Comparison of ENCODE assay signal across 9 mouse cellular contexts in the genomic region with DNA sequence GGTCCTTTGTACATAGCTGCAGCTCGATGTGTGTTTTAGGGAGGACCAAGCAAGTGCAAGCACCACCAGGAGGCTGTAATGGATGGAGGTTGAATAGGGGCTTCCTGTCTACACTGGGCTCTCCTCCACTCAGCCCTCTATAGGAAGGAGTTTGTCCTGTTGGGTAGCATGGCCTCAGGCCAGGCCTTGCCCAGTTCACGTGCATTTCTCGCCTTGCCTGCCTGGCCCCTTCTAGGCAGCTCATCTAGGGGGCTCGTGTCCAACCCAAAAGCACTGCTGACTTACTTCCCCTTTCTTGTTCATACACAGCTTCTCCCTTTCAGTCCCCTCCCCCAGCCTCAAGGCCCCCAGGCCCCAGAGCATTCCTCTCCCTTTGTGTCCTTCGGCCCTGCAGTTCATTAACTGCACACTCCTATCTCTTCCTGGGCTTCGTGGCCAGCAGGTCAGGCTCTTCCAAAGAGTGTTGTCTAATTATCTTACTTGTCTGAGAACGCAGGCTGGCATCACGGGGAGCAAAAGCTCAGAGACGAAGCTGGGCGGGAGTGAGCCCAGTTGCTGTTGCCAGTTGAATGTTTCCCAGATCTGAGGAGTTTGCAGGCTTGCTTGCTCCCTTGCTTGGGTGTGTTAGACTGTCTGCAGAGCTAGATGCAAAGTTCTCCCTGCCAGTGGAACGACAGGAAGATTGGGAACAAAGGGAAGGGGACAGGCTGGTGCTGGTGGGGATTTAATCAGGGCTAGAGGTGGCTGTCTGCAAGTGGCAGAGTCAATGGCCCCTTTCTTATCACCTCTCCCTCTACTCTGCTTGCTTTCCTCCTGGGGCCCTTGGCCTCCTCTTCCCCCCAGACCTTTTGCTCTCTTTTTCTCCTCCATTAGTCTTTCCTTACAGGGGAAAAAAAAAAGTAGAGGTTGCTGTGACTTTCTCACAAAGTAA.
DNase-seq lines count a peak whose midpoint lies in the region; ATAC-seq and TF ChIP-seq lines count a peak whose summit lies in the region.
"Had no signal": no experiment of that assay in that cellular context is flagged by ENCODE, and none has a peak within 500 bp of the region (broad histone marks: within the 10 kb centered on the region; RNA-seq: fewer than 3 reads in every experiment).

No protein-coding gene starts in this region.

- TF ChIP-seq POLR2A in kidney, adult 2 months (IDR thresholded peaks at IDR 0.05; ENCODE audit: low read depth, low read length): no peak

- no peaks in the 10 kb centered on the region for H3K27me3 ChIP-seq in kidney, adult 2 months (replicated peaks; ENCODE audit: control insufficient read depth, insufficient read depth, low read length)
- H3K27me3 ChIP-seq in neural tube, embryonic 13.5 days: no peaks in the 10 kb centered on the region
- H3K27me3 ChIP-seq: embryonic facial prominence, embryonic 15.5 days had no signal

- no peak overlapping the region for H3K27ac ChIP-seq in kidney, adult 2 months (ENCODE audit: insufficient read depth, low read depth, low read length)
- H3K27ac ChIP-seq in neural tube, embryonic 13.5 days (replicated peaks): 0 out of 2 replicates have a peak overlapping the region, but pooled peaks have one; percentile 23
- H3K27ac ChIP-seq: embryonic facial prominence, embryonic 15.5 days had no signal

- no peak overlapping the region for H3K4me3 ChIP-seq in kidney, adult 2 months (ENCODE audit: insufficient read depth, low read depth, low read length)
- H3K4me3 ChIP-seq in neural tube, embryonic 13.5 days: no peak overlapping the region
- H3K4me3 ChIP-seq: embryonic facial prominence, embryonic 15.5 days had no signal

- peak; percentile 25 for DNase-seq in kidney, postnatal 14 days
- DNase-seq in kidney, adult 2 months: no peak
- no peak for DNase-seq in cerebellum, adult 18-20 months
- no peak for DNase-seq in left cerebral cortex, adult 8-10 months (ENCODE audit: low spot score in 2 of 2)
- DNase-seq in kidney, adult 11 months: no peak

- H3K36me3 ChIP-seq in kidney, adult 2 months (ENCODE audit: control insufficient read depth, insufficient read depth, low read length): no peaks in the 10 kb centered on the region
- peaks cover 28% of the 10 kb centered on the region for H3K36me3 ChIP-seq in neural tube, embryonic 13.5 days

- WGBS in kidney, adult 2 months: 57% methylated on average over 11 of the region's 11 CpGs
- WGBS in neural tube, embryonic 13.5 days: 28% methylated on average over 11 of the region's 11 CpGs

- TF ChIP-seq CTCF in kidney, adult 2 months (conservative IDR thresholded peaks at IDR 0.05; ENCODE audit: insufficient read depth, insufficient read length, low read depth, low read length): no peak

- no peak overlapping the region for H3K4me2 ChIP-seq in neural tube, embryonic 13.5 days
- H3K4me2 ChIP-seq: embryonic facial prominence, embryonic 15.5 days had no signal

- no peaks in the 10 kb centered on the region for H3K4me1 ChIP-seq in kidney, adult 2 months (ENCODE audit: control insufficient read depth, insufficient read depth, low read length)
- H3K4me1 ChIP-seq in neural tube, embryonic 13.5 days (replicated peaks): peaks cover 22% of the 10 kb centered on the region

- ATAC-seq in common myeloid progenitor, adult 5-6 weeks (replicated peaks; ENCODE audit: low read depth, poor library complexity, severe bottlenecking): peak; percentile 82
- ATAC-seq in hematopoietic stem cell, adult 5-6 weeks (replicated peaks in 1 of 2; ENCODE audit: insufficient read depth in 1 of 2, low FRiP score in 2 of 2, low TSS enrichment in 1 of 2, low read depth in 1 of 2, poor library complexity in 2 of 2, severe bottlenecking in 2 of 2): peak; percentile 93 to 95
- no peak for ATAC-seq in neural tube, embryonic 13.5 days (ENCODE audit: low read depth)

- H3K9me3 ChIP-seq in neural tube, embryonic 13.5 days: no peaks in the 10 kb centered on the region
- H3K9me3 ChIP-seq: embryonic facial prominence, embryonic 15.5 days had no signal

- no peak overlapping the region for H3K9ac ChIP-seq in neural tube, embryonic 13.5 days
- H3K9ac ChIP-seq: embryonic facial prominence, embryonic 15.5 days had no signal
